24 mouse cellular contexts compared by ENCODE assay signal in genomic region chr17:43197232-43197631, GRCm38 (mm10).
DNase-seq lines count a peak whose midpoint lies in the region; ATAC-seq and TF ChIP-seq lines count a peak whose summit lies in the region.
"Had no signal": no experiment of that assay in that cellular context is flagged by ENCODE, and none has a peak within 500 bp of the region (broad histone marks: within the 10 kb centered on the region; RNA-seq: fewer than 3 reads in every experiment).

No protein-coding gene starts in this region.

- no peaks in the 10 kb centered on the region for H3K9me3 ChIP-seq in hindbrain, postnatal 0 days (ENCODE audit: low read length)
- H3K9me3 ChIP-seq: embryonic facial prominence, embryonic 13.5 days; embryonic facial prominence, embryonic 15.5 days; forebrain, embryonic 12.5 days had no signal

- 4% methylated on average over 1 of the region's 1 CpGs for WGBS in hindbrain, postnatal 0 days

- TF ChIP-seq CTCF in hindbrain, postnatal 0 days (IDR thresholded peaks at IDR 0.05; ENCODE audit: low read depth) = no peak

- no peak for ATAC-seq in hindbrain, postnatal 0 days
- ATAC-seq: forebrain, embryonic 14.5 days; forebrain, embryonic 16.5 days had no signal

- no peaks in the 10 kb centered on the region for H3K27me3 ChIP-seq in hindbrain, postnatal 0 days (ENCODE audit: insufficient read depth, low read length)
- H3K27me3 ChIP-seq: embryonic facial prominence, embryonic 13.5 days; embryonic facial prominence, embryonic 15.5 days; forebrain, embryonic 12.5 days had no signal

- no peaks in the 10 kb centered on the region for H3K36me3 ChIP-seq in hindbrain, postnatal 0 days (ENCODE audit: insufficient read depth, low read length)
- H3K36me3 ChIP-seq: embryonic facial prominence, embryonic 13.5 days; embryonic facial prominence, embryonic 15.5 days; forebrain, embryonic 10.5 days; forebrain, embryonic 12.5 days had no signal

- H3K9ac ChIP-seq in hindbrain, postnatal 0 days (replicated peaks; ENCODE audit: low read length) = no peak overlapping the region
- H3K9ac ChIP-seq: embryonic facial prominence, embryonic 13.5 days; embryonic facial prominence, embryonic 15.5 days; forebrain, embryonic 12.5 days had no signal

- H3K4me3 ChIP-seq in hindbrain, postnatal 0 days (ENCODE audit: low read length) = no peak overlapping the region
- H3K4me3 ChIP-seq: embryonic facial prominence, embryonic 13.5 days; embryonic facial prominence, embryonic 15.5 days; erythroblast, embryonic 14.5 days; forebrain, embryonic 10.5 days; forebrain, embryonic 12.5 days had no signal

- H3K4me2 ChIP-seq in hindbrain, postnatal 0 days (ENCODE audit: low read depth, low read length) = no peak overlapping the region
- H3K4me2 ChIP-seq: embryonic facial prominence, embryonic 13.5 days; embryonic facial prominence, embryonic 15.5 days; forebrain, embryonic 12.5 days had no signal

- intact Hi-C loops in heart, postnatal 10 days (cut with DNase I) = no loop called here

- H3K27ac ChIP-seq in hindbrain, postnatal 0 days = no peak overlapping the region
- H3K27ac ChIP-seq: embryonic facial prominence, embryonic 13.5 days; embryonic facial prominence, embryonic 15.5 days; forebrain, embryonic 10.5 days; forebrain, embryonic 12.5 days had no signal

- peak; percentile 27 for DNase-seq in heart, adult 11 months
- DNase-seq in heart, postnatal 10 days = no peak
- peak; percentile 66 for DNase-seq in ES-CJ7 (ENCODE audit: low read depth, low spot score)
- peak; percentile 88 for DNase-seq in R1 (ENCODE audit: low read depth, low spot score)
- DNase-seq in hindbrain, postnatal 0 days (ENCODE audit: low spot score) = no peak
- no peak for DNase-seq in kidney, adult 8-10 months
- DNase-seq: adrenal gland, adult 2 months; adrenal gland, postnatal 10 days; adrenal gland, postnatal 25 days; B cell, adult 2 months; cerebellum, adult 11 months; cerebellum, adult 18-20 months; cerebellum, adult 8-10 months; cerebellum, adult 9-11 months; cerebellum, postnatal 14 days; cerebellum, postnatal 36 days; embryo, embryonic 11 days had no signal

- no peaks in the 10 kb centered on the region for H3K4me1 ChIP-seq in hindbrain, postnatal 0 days (ENCODE audit: insufficient read depth, low read length)
- H3K4me1 ChIP-seq: embryonic facial prominence, embryonic 13.5 days; embryonic facial prominence, embryonic 15.5 days; forebrain, embryonic 10.5 days had no signal

Comparison
In these comparisons a context has a peak if more than half of its experiments do, and no peak if none do; other contexts are left out.
1. DNase-seq: peak in heart, adult 11 months (single experiment), ES-CJ7 (single experiment) and R1 (single experiment); none in heart, postnatal 10 days (0 of 2), hindbrain, postnatal 0 days (single experiment) and kidney, adult 8-10 months (0 of 2).